Mouse (Mus musculus): ENCODE results near the gene Atl3. TPM values are rescaled to one million over a fixed set of nuclear protein-coding genes. Genes with fewer than 3 reads are reported as not detected.

The Atl3 gene
- total and polyA plus RNA-seq, 3 experiments, result 6.8 to 14.0 (median 14.0) TPM

DNA sequence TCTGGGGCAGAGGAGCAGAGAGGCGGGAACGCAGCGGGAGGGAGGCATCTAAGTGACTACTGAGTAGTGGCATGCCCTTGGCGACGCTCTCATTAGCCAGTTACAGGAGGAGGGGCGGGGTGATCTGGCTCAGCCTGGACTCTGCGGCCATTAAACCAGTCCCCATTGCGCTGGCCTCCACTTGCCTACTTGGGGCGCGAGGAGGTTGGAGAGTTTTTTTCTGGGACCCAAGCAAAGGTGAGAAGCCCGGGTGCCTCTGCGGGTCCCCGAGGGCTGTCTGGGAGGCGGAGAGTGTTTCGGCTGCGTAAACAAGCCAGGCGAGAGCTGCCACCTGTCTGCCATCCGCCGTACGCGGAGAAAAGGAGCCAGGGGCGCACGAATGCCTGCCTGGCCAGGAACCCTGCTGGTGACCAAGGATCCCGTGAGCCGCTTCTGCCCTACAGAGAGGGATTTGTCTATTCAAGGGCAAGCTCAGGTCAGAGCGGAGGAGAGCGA, 63.5 kb downstream of the Atl3 start, which contains the start of gene Pla2g16:
Gene Pla2g16 (plus strand): TSS at position 132 of the 495 bp plus-strand sequence.
- peak; percentile 74 for TF ChIP-seq EP300 (IDR thresholded peaks at IDR 0.05; ENCODE audit: insufficient read depth, low read depth, low read length)
- peak; percentile 54 for TF ChIP-seq CTCF (IDR thresholded peaks at IDR 0.05)
- TF ChIP-seq POLR2A (IDR thresholded peaks at IDR 0.05; ENCODE audit: insufficient read depth, low read depth, low read length), result peak; percentile 91
- peak within 1 kb of the TSS; percentile 78 for H3K4me3 ChIP-seq
- intact Hi-C loops (cut with DNase I), result loop anchor here (1.0 to 2.0 kb wide), 2 partner anchors 26 to 37 kb away; no protein-coding TSS in a partner anchor
- whole genome bisulfite sequencing, result 1% methylated on average over 27 of the region's 27 CpGs
- peak within 1 kb of the TSS; percentile 78 for H3K9ac ChIP-seq (ENCODE audit: low read depth, low read length)
- H3K79me2 ChIP-seq (replicated peaks; ENCODE audit: control insufficient read depth, insufficient read depth, low read length), result no peaks in the 10 kb centered on the region
- peaks cover 4% of the 10 kb centered on the region; the same call in 1 of the 2 replicates for H3K36me3 ChIP-seq (ENCODE audit: control insufficient read depth, insufficient read depth, low read length)
- peaks cover 4% of the 10 kb centered on the region for H3K4me1 ChIP-seq (ENCODE audit: control insufficient read depth, insufficient read depth, low read length)
- H3K27me3 ChIP-seq (ENCODE audit: control insufficient read depth, insufficient read depth, low read length), result no peaks in the 10 kb centered on the region
- DNase-seq, result peak; percentile 83 to 87
- peak within 1 kb of the TSS; percentile 93 for H3K27ac ChIP-seq

- H3K4me1 ChIP-seq (ENCODE audit: control insufficient read depth, insufficient read depth, low read length), result peaks cover 6% of the 10 kb centered on the region
- H3K4me3 ChIP-seq, result peak overlapping the region; percentile 78
- no peak for DNase-seq
- peak overlapping the region; percentile 93 for H3K27ac ChIP-seq
- H3K79me2 ChIP-seq (replicated peaks; ENCODE audit: control insufficient read depth, insufficient read depth, low read length), result no peaks in the 10 kb centered on the region
- intact Hi-C loops (cut with DNase I), result loop anchor here (1.0 to 2.0 kb wide), 3 partner anchors 25 to 37 kb away; no protein-coding TSS in a partner anchor
- H3K9ac ChIP-seq (ENCODE audit: low read depth, low read length), result peak overlapping the region; percentile 78
- WGBS, result 6% methylated on average over 4 of the region's 4 CpGs
- H3K36me3 ChIP-seq (ENCODE audit: control insufficient read depth, insufficient read depth, low read length), result peaks cover 4% of the 10 kb centered on the region; the same call in 1 of the 2 replicates
- TF ChIP-seq CTCF (IDR thresholded peaks at IDR 0.05), result no peak
- TF ChIP-seq POLR2A (IDR thresholded peaks at IDR 0.05; ENCODE audit: insufficient read depth, low read depth, low read length), result no peak
- TF ChIP-seq EP300 (IDR thresholded peaks at IDR 0.05; ENCODE audit: insufficient read depth, low read depth, low read length), result no peak
- H3K27me3 ChIP-seq (ENCODE audit: control insufficient read depth, insufficient read depth, low read length), result no peaks in the 10 kb centered on the region
These were observed 64.0 kb downstream of the Atl3 start for GRCm38 (mm10) chr19:7557844-7558243.

GRCm38 (mm10) chr19:7558675-7559074, 64.8 kb downstream of the Atl3 start:
- peak overlapping the region; percentile 78 for H3K9ac ChIP-seq (ENCODE audit: low read depth, low read length)
- H3K4me1 ChIP-seq (ENCODE audit: control insufficient read depth, insufficient read depth, low read length), result peaks cover 6% of the 10 kb centered on the region
- no peaks in the 10 kb centered on the region for H3K79me2 ChIP-seq (replicated peaks; ENCODE audit: control insufficient read depth, insufficient read depth, low read length)
- peak overlapping the region; percentile 93 for H3K27ac ChIP-seq
- peak overlapping the region; percentile 78 for H3K4me3 ChIP-seq
- peaks cover 4% of the 10 kb centered on the region; the same call in 1 of the 2 replicates for H3K36me3 ChIP-seq (ENCODE audit: control insufficient read depth, insufficient read depth, low read length)
- DNase-seq, result no peak
- H3K27me3 ChIP-seq (ENCODE audit: control insufficient read depth, insufficient read depth, low read length), result no peaks in the 10 kb centered on the region
- 41% methylated on average over 4 of the region's 4 CpGs for WGBS
- TF ChIP-seq CTCF (IDR thresholded peaks at IDR 0.05) (no peak), EP300 (IDR thresholded peaks at IDR 0.05; ENCODE audit: insufficient read depth, low read depth, low read length) (no peak), POLR2A (IDR thresholded peaks at IDR 0.05; ENCODE audit: insufficient read depth, low read depth, low read length) (no peak)
- intact Hi-C loops (cut with DNase I), result loop anchor here (1.0 kb wide), 1 partner anchor 30 kb away; no protein-coding TSS in a partner anchor

GRCm38 (mm10) chr19:7559986-7560385, 66.1 kb downstream of the Atl3 start:
- no peak overlapping the region for H3K27ac ChIP-seq
- DNase-seq, result no peak
- intact Hi-C loops (cut with DNase I), result no loop called here

DNA sequence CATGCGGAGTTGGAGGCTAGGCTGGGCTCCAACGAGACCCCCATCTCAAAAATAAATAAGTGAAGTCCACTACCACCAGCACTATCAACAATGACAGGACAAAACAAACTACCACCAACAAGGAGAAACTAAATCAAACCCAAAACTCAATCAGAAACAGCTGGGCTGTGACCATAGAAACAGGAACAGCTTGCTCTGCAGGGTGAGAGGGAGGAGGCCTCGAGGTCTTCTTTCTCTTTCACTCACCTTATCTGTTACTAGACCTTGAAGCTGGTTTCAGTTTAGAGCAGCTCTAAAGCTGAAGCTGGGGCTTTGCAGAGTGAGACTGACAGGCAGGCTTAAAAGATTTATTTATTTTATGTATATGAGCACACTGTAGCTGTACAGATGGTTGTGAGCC, 67.6 kb downstream of the Atl3 start:
- H3K4me1 ChIP-seq (ENCODE audit: control insufficient read depth, insufficient read depth, low read length), result peaks cover 6% of the 10 kb centered on the region
- TF ChIP-seq CTCF (IDR thresholded peaks at IDR 0.05) (no peak), POLR2A (IDR thresholded peaks at IDR 0.05; ENCODE audit: insufficient read depth, low read depth, low read length) (no peak), EP300 (IDR thresholded peaks at IDR 0.05; ENCODE audit: insufficient read depth, low read depth, low read length) (no peak)
- no peak overlapping the region for H3K9ac ChIP-seq (ENCODE audit: low read depth, low read length)
- no peak for DNase-seq
- 72% methylated on average over 3 of the region's 3 CpGs for WGBS
- H3K4me3 ChIP-seq, result no peak overlapping the region
- peaks cover 6% of the 10 kb centered on the region; the same call in 1 of the 2 replicates for H3K36me3 ChIP-seq (ENCODE audit: control insufficient read depth, insufficient read depth, low read length)
- no peaks in the 10 kb centered on the region for H3K79me2 ChIP-seq (replicated peaks; ENCODE audit: control insufficient read depth, insufficient read depth, low read length)
- intact Hi-C loops (cut with DNase I), result no loop called here
- no peaks in the 10 kb centered on the region for H3K27me3 ChIP-seq (ENCODE audit: control insufficient read depth, insufficient read depth, low read length)
- no peak overlapping the region; the same call in 1 of the 2 replicates for H3K27ac ChIP-seq

More at GRCm38 (mm10) chr19:7559986-7560385, 66.1 kb downstream of the Atl3 start:
- no peak overlapping the region for H3K4me3 ChIP-seq
- no peak for TF ChIP-seq POLR2A (IDR thresholded peaks at IDR 0.05; ENCODE audit: insufficient read depth, low read depth, low read length)
- no peak for TF ChIP-seq EP300 (IDR thresholded peaks at IDR 0.05; ENCODE audit: insufficient read depth, low read depth, low read length)
- no peak for TF ChIP-seq CTCF (IDR thresholded peaks at IDR 0.05)
- peaks cover 6% of the 10 kb centered on the region for H3K4me1 ChIP-seq (ENCODE audit: control insufficient read depth, insufficient read depth, low read length)
- 74% methylated on average over 4 of the region's 4 CpGs for WGBS
- no peaks in the 10 kb centered on the region for H3K79me2 ChIP-seq (replicated peaks; ENCODE audit: control insufficient read depth, insufficient read depth, low read length)
- H3K27me3 ChIP-seq (ENCODE audit: control insufficient read depth, insufficient read depth, low read length), result no peaks in the 10 kb centered on the region
- H3K9ac ChIP-seq (ENCODE audit: low read depth, low read length), result no peak overlapping the region
- H3K36me3 ChIP-seq (ENCODE audit: control insufficient read depth, insufficient read depth, low read length), result peaks cover 6% of the 10 kb centered on the region; the same call in 1 of the 2 replicates

- H3K79me2 ChIP-seq (replicated peaks; ENCODE audit: control insufficient read depth, insufficient read depth, low read length), result no peaks in the 10 kb centered on the region
- peak overlapping the region; percentile 49 for H3K27ac ChIP-seq
- intact Hi-C loops (cut with DNase I), result no loop called here
- peaks cover 7% of the 10 kb centered on the region for H3K4me1 ChIP-seq (ENCODE audit: control insufficient read depth, insufficient read depth, low read length)
- DNase-seq, result no peak
- WGBS, result 56% methylated on average over 10 of the region's 10 CpGs
- no peak overlapping the region for H3K9ac ChIP-seq (ENCODE audit: low read depth, low read length)
- no peak for TF ChIP-seq EP300 (IDR thresholded peaks at IDR 0.05; ENCODE audit: insufficient read depth, low read depth, low read length)
- no peak for TF ChIP-seq CTCF (IDR thresholded peaks at IDR 0.05)
- TF ChIP-seq POLR2A (IDR thresholded peaks at IDR 0.05; ENCODE audit: insufficient read depth, low read depth, low read length), result no peak
- peak overlapping the region; percentile 16; the same call in 1 of the 2 replicates for H3K4me3 ChIP-seq
- peaks cover 6% of the 10 kb centered on the region; the same call in 1 of the 2 replicates for H3K36me3 ChIP-seq (ENCODE audit: control insufficient read depth, insufficient read depth, low read length)
- H3K27me3 ChIP-seq (ENCODE audit: control insufficient read depth, insufficient read depth, low read length), result no peaks in the 10 kb centered on the region
These were observed 68.8 kb downstream of the Atl3 start for GRCm38 (mm10) chr19:7562601-7563129.

All from heart, adult 2 months (tissue).